Mouse (Mus musculus) kidney, embryonic 15.5 days (tissue): ENCODE results near the gene Dnaaf5. TPM values are rescaled to one million over a fixed set of nuclear protein-coding genes. Genes with fewer than 3 reads are reported as not detected.

Experiments used
- ATAC-seq: fragments of 200-750 bp; cut with Nextera tagmentation; replicated peaks from 2 replicates; pipeline ENCODE4 v1.8.0; 2017; ENCODE audit warnings: moderate TSS enrichment; ENCODE audit not compliant: low FRiP score
- H3K27ac ChIP-seq: fragments of 300-500 bp; sonication (generic); 2 replicates; pipeline ENCODE4 v1.5.1; 2015; ENCODE audit warnings: mild to moderate bottlenecking, inconsistent platforms
- H3K27me3 ChIP-seq: fragments of 300-500 bp; sonication (generic); 2 replicates; pipeline ENCODE4 v1.6.1; 2015; ENCODE audit warnings: inconsistent platforms
- H3K36me3 ChIP-seq: fragments of 300-500 bp; sonication (generic); 2 replicates; pipeline ENCODE4 v1.6.1; 2015; ENCODE audit warnings: inconsistent platforms
- H3K4me1 ChIP-seq: fragments of 300-500 bp; sonication (generic); 2 replicates; pipeline ENCODE4 v1.6.1; 2015; ENCODE audit warnings: inconsistent platforms
- H3K4me2 ChIP-seq: fragments of 300-500 bp; sonication (generic); 2 replicates; pipeline ENCODE4 v1.6.1; 2015; ENCODE audit warnings: moderate library complexity, mild to moderate bottlenecking, inconsistent platforms
- H3K4me3 ChIP-seq: fragments of 300-500 bp; sonication (generic); replicated peaks from 2 replicates; pipeline ENCODE4 v1.5.1; 2015; ENCODE audit warnings: mild to moderate bottlenecking, inconsistent platforms
- H3K9ac ChIP-seq: fragments of 300-500 bp; sonication (generic); 2 replicates; pipeline ENCODE4 v1.6.1; 2015; ENCODE audit warnings: mild to moderate bottlenecking, inconsistent platforms
- H3K9me3 ChIP-seq: fragments of 300-500 bp; sonication (generic); replicated peaks from 2 replicates; pipeline ENCODE4 v1.6.1; 2016; ENCODE audit warnings: inconsistent platforms
- WGBS: fragments of 180-500 bp; shearing (Covaris S2); methylation state at CpG from one replicate; pipeline ENCODE4 v1.1.7; 2015; ENCODE audit warnings: mixed read lengths; 5-methylcytosine and 5-hydroxymethylcytosine counted together
- polyA plus RNA-seq: library from polyadenylated mRNA; unstranded; fragments of >200 nt; fragmentation: Nextera tagmentation; extraction: Ambion mirVana; gene quantifications from 2 replicates; pipeline ENCODE4 v1.2.1, GENCODE M21; 2015

Gene Dnaaf5
- polyA plus RNA-seq, 1 experiment from 2014 or later: 10.4 TPM

GRCm38 (mm10) chr5:139174556-139175547, 24.8 kb downstream of the Dnaaf5 start:
- Histone ChIP-seq H3K27ac (peak overlapping the region; percentile 82), H3K9me3 (no peaks in the 10 kb centered on the region), H3K9ac (no peak overlapping the region), H3K36me3 (peaks cover 58% of the 10 kb centered on the region), H3K4me3 (no peak overlapping the region), H3K27me3 (no peaks in the 10 kb centered on the region), H3K4me2 (no peak overlapping the region), H3K4me1 (peaks cover 21% of the 10 kb centered on the region)
- WGBS: 9% methylated on average over 10 of the region's 10 CpGs
- ATAC-seq: peak; percentile 87

GRCm38 (mm10) chr5:139178895-139179631, 29.0 kb downstream of the Dnaaf5 start:
- 26% methylated on average over 11 of the region's 11 CpGs for WGBS
- no peak overlapping the region for H3K4me2 ChIP-seq
- H3K36me3 ChIP-seq: peaks cover 66% of the 10 kb centered on the region
- no peak overlapping the region for H3K4me3 ChIP-seq
- no peak overlapping the region for H3K27ac ChIP-seq
- H3K4me1 ChIP-seq: peaks cover 16% of the 10 kb centered on the region
- H3K9ac ChIP-seq: no peak overlapping the region
- no peaks in the 10 kb centered on the region for H3K9me3 ChIP-seq
- ATAC-seq: peak; percentile 81
- H3K27me3 ChIP-seq: no peaks in the 10 kb centered on the region

- no peaks in the 10 kb centered on the region for H3K9me3 ChIP-seq
- no peak for ATAC-seq
- WGBS: 88% methylated on average over 2 of the region's 2 CpGs
- H3K4me2 ChIP-seq: no peak overlapping the region
- peaks cover 86% of the 10 kb centered on the region for H3K36me3 ChIP-seq
- H3K4me3 ChIP-seq: no peak overlapping the region
- H3K27me3 ChIP-seq: no peaks in the 10 kb centered on the region
- H3K4me1 ChIP-seq: no peaks in the 10 kb centered on the region
- H3K27ac ChIP-seq: no peak overlapping the region
- H3K9ac ChIP-seq: no peak overlapping the region
These were observed 33.1 kb downstream of the Dnaaf5 start for GRCm38 (mm10) chr5:139183131-139183530.

- Histone ChIP-seq H3K9ac (no peak overlapping the region), H3K4me2 (no peak overlapping the region), H3K4me1 (no peaks in the 10 kb centered on the region), H3K9me3 (no peaks in the 10 kb centered on the region), H3K27me3 (no peaks in the 10 kb centered on the region), H3K27ac (no peak overlapping the region), H3K36me3 (peaks cover 82% of the 10 kb centered on the region), H3K4me3 (no peak overlapping the region)
- WGBS: 93% methylated on average over 9 of the region's 9 CpGs
- no peak for ATAC-seq
These were observed 33.6 kb downstream of the Dnaaf5 start for GRCm38 (mm10) chr5:139183601-139184000.

GRCm38 (mm10) chr5:139184897-139185296, 34.9 kb downstream of the Dnaaf5 start:
- no peak overlapping the region for H3K9ac ChIP-seq
- H3K36me3 ChIP-seq: peaks cover 76% of the 10 kb centered on the region
- H3K4me1 ChIP-seq: no peaks in the 10 kb centered on the region
- H3K27ac ChIP-seq: no peak overlapping the region
- H3K4me3 ChIP-seq: no peak overlapping the region
- 69% methylated on average over 4 of the region's 4 CpGs for WGBS
- no peaks in the 10 kb centered on the region for H3K27me3 ChIP-seq
- no peaks in the 10 kb centered on the region for H3K9me3 ChIP-seq
- no peak for ATAC-seq
- H3K4me2 ChIP-seq: no peak overlapping the region

- no peaks in the 10 kb centered on the region for H3K4me1 ChIP-seq
- H3K9me3 ChIP-seq: no peaks in the 10 kb centered on the region
- ATAC-seq: no peak
- peaks cover 28% of the 10 kb centered on the region for H3K36me3 ChIP-seq
- no peak overlapping the region for H3K27ac ChIP-seq
- no peak overlapping the region for H3K9ac ChIP-seq
- 91% methylated on average over 5 of the region's 5 CpGs for whole genome bisulfite sequencing
- H3K27me3 ChIP-seq: no peaks in the 10 kb centered on the region
- no peak overlapping the region for H3K4me3 ChIP-seq
- no peak overlapping the region for H3K4me2 ChIP-seq
These were observed 39.7 kb downstream of the Dnaaf5 start for GRCm38 (mm10) chr5:139189726-139190125.

- no peak overlapping the region for H3K4me3 ChIP-seq
- no peaks in the 10 kb centered on the region for H3K9me3 ChIP-seq
- no peak for ATAC-seq
- no peaks in the 10 kb centered on the region for H3K27me3 ChIP-seq
- no peak overlapping the region for H3K9ac ChIP-seq
- no peak overlapping the region for H3K4me2 ChIP-seq
- no peak overlapping the region for H3K27ac ChIP-seq
- no peaks in the 10 kb centered on the region for H3K4me1 ChIP-seq
- WGBS: 79% methylated on average over 5 of the region's 5 CpGs
- H3K36me3 ChIP-seq: peaks cover 16% of the 10 kb centered on the region
These were observed 40.9 kb downstream of the Dnaaf5 start for GRCm38 (mm10) chr5:139190958-139191357.

GRCm38 (mm10) chr5:139198779-139199178, 48.8 kb downstream of the Dnaaf5 start:
- Histone ChIP-seq H3K36me3 (no peaks in the 10 kb centered on the region), H3K4me1 (peaks cover 21% of the 10 kb centered on the region), H3K27me3 (no peaks in the 10 kb centered on the region), H3K4me2 (no peak overlapping the region), H3K9me3 (no peaks in the 10 kb centered on the region), H3K27ac (no peak overlapping the region), H3K9ac (no peak overlapping the region), H3K4me3 (no peak overlapping the region)
- no peak for ATAC-seq
- WGBS: 94% methylated on average over 3 of the region's 3 CpGs

GRCm38 (mm10) chr5:139199636-139199994, 49.6 kb downstream of the Dnaaf5 start:
- Histone ChIP-seq H3K9me3 (no peaks in the 10 kb centered on the region), H3K4me2 (peak overlapping the region; percentile 95), H3K4me1 (peaks cover 21% of the 10 kb centered on the region), H3K4me3 (peak overlapping the region; percentile 89), H3K27me3 (no peaks in the 10 kb centered on the region), H3K36me3 (no peaks in the 10 kb centered on the region), H3K27ac (peak overlapping the region; percentile 93), H3K9ac (peak overlapping the region; percentile 80)
- 43% methylated on average over 2 of the region's 2 CpGs for WGBS
- ATAC-seq: no peak

- peak; percentile 100 for ATAC-seq
- WGBS: 1% methylated on average over 64 of the region's 64 CpGs
These were observed 50.2 kb downstream of the Dnaaf5 start, which contains the start of gene Sun1 for GRCm38 (mm10) chr5:139199995-139200769. Sun1 (plus strand) TSS chr5:139200637.

GRCm38 (mm10) chr5:139200770-139201569, 50.9 kb downstream of the Dnaaf5 start:
- Histone ChIP-seq H3K9me3 (no peaks in the 10 kb centered on the region), H3K9ac (peak overlapping the region; percentile 80), H3K4me1 (peaks cover 21% of the 10 kb centered on the region), H3K4me2 (peak overlapping the region; percentile 95), H3K4me3 (peak overlapping the region; percentile 89), H3K36me3 (no peaks in the 10 kb centered on the region; the same call in 1 of the 2 replicates), H3K27me3 (no peaks in the 10 kb centered on the region), H3K27ac (peak overlapping the region; percentile 93; the same call in 1 of the 2 replicates)
- no peak; the same call in 1 of the 2 replicates for ATAC-seq
- under 1% methylated on average over 56 of the region's 57 CpGs for WGBS

More at GRCm38 (mm10) chr5:139199995-139200769, 50.2 kb downstream of the Dnaaf5 start, which contains the start of gene Sun1:
- Histone ChIP-seq H3K4me3 (peak within 1 kb of the TSS; percentile 89), H3K9ac (peak within 1 kb of the TSS; percentile 80), H3K4me1 (peaks cover 21% of the 10 kb centered on the region), H3K4me2 (peak within 1 kb of the TSS; percentile 95), H3K27me3 (no peaks in the 10 kb centered on the region), H3K27ac (peak within 1 kb of the TSS; percentile 93), H3K9me3 (no peaks in the 10 kb centered on the region), H3K36me3 (no peaks in the 10 kb centered on the region; the same call in 1 of the 2 replicates)
